Mouse (Mus musculus) brain, embryonic 14.5 days (tissue): Measurements from ENCODE around the gene Diexf. TPM values are rescaled to one million over a fixed set of nuclear protein-coding genes. Genes with fewer than 3 reads are reported as not detected.

ENCODE experiments used
- DNase-seq: peaks from one replicate; pipeline ENCODE4 v3.0.0-alpha.2; 2011; ENCODE audit warnings: low read depth
- CTCF ChIP-seq: fragments of 200-500 bp; IDR thresholded peaks from 2 replicates; pipeline ENCODE4 v1.5.1; 2012; ENCODE audit warnings: inconsistent platforms, mild to moderate bottlenecking, moderate library complexity, borderline replicate concordance; ENCODE audit not compliant: insufficient read depth, insufficient read length; ENCODE audit errors: extremely low read depth
- POLR2A ChIP-seq: fragments of 200-500 bp; IDR thresholded peaks from 2 replicates; pipeline ENCODE4 v1.6.1; 2012; ENCODE audit warnings: mild to moderate bottlenecking, inconsistent platforms, borderline replicate concordance; ENCODE audit not compliant: poor library complexity, insufficient read depth, insufficient read length, severe bottlenecking; ENCODE audit errors: extremely low read depth
- polyA plus RNA-seq: library from polyadenylated mRNA; depleted of rRNA; stranded (reverse); fragments of >200 nt; gene quantifications from 2 replicates; pipeline ENCODE4 v1.2.3, GENCODE M21; 2012; rRNA removed

The Diexf gene
- 30.2 and 37.0 TPM in 2 replicates for polyA plus RNA-seq

DNA sequence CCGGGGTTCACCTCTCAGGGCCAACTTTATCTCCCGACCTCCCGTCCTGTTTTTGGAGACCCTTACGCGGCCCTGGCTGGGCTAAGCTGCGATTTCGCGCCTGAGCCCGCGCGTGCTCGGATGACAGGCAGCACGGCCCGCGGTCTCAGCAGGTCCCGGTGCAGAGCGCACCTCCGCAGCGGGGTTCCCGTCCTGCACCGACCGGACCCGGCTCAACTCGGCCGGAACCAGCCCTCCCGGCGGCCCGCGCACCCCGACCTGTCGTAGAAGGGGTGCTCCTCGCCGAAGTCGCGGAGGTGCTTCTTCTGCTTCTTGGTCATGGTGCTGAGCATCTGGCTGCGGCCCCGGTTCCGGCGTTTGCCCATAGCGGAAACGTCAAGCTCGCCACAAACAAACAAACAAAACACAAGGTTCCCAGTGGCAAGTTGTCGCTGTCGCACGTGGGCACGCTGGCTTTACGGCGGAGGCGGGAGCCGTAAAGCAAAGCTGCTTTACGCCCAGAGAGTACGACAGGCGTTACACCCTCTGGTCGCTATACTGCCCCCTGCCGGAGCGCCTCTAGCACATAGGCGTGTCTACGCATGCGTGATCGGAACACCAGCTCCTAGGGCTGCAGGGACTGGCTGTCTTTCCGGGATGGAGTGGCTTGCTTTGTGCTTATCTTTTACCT is at the start of gene Diexf:
TSS of gene Diexf (minus strand) at position 487 of the 670 bp plus-strand sequence.
- DNase-seq: peak; percentile 99
- TF ChIP-seq CTCF: peak; percentile 99
- TF ChIP-seq POLR2A: peak; percentile 76; the same call in 1 of the 2 replicates

- DNase-seq: no peak
- TF ChIP-seq CTCF (no peak), POLR2A (no peak)
Measured at GRCm38 (mm10) chr1:193174143-193174733, 44.2 kb upstream of the Diexf start.

GRCm38 (mm10) chr1:193173810-193174129 is 43.7 kb upstream of the Diexf start:
- TF ChIP-seq CTCF: no peak
- no peak for DNase-seq

DNA sequence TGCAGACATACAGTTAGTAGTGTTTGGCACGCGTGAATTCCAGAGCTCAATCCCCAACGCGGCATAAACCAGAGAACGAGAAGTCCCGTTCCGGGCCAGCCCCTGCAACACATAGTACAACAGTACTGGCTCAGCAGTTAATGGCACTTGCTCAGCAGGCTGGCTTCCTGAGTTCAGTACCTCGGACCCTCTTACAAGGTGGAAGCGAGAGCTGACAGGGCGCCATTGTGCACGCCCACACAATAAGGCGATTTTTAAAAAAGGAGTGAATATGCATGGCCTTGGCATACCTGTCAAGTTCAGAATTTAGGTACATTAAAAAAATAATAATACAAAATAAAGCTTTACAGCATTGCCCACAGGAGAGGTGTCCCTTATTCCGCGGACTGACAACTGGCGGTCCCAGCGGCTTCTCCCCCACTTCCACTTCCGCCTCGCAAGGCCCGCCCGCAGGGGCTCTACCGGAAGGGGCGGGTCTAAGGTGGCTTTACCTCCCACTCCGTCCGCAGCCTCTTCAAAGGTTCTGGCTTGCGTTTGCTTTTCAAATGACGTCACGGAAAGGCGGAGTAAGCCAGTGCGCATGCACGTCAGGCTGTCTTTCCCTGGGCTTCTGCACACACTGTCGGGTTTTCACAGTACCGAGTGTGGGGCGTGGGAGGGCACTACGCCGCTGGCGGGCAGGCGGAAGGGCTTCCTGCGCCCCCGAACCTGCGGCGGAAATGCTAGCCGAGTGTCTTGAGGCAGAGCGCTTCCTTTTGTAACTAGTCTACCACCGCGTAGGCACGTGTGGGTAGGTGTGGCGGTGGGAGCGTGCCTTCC is 43.1 kb upstream of the Diexf start:
- DNase-seq: peak; percentile 100
- TF ChIP-seq CTCF (no peak), POLR2A (peak; percentile 82; the same call in 1 of the 2 replicates)

DNA sequence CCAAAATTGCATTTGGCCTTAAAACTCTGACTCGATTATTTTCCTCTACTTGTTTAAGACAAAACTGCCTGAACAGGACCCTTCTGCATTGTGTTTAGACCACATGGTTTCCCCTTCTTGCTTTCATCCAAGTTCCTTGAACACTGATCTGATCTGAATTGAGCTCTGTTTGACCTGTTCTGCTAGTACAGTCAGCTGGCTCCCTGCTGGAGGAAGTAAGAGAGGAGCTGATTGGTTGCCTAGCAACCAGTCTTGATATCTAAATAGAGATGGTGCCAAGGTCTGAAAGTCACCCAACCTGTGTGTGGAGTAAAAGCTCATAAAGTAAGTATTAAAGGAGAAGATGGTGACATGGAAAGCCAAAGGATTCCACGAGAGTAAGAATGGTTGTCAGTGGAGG is 39.8 kb upstream of the Diexf start:
- DNase-seq: peak; percentile 63
- TF ChIP-seq POLR2A (no peak), CTCF (no peak)

DNA sequence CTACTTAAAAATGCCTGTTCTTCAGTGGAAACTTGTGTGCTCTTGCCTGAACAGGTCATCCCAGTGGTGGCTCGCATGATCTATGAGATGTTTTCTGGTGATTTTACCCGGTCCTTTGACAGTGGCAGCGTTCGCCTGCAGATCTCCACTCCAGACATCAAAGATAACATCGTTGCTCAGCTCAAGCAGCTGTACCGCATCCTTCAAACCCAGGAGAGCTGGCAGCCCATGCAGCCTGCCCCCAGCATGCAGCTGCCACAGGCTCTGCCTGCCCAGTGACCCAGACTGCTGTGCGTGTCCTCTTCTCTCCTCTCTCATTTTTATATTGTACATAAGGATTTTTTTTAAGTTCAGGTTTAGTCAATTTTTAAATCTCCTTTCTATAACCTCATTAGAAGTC is 39.2 kb upstream of the Diexf start:
- TF ChIP-seq POLR2A (no peak), CTCF (no peak)

GRCm38 (mm10) chr1:193167746-193168145 is 37.7 kb upstream of the Diexf start, which contains the start of gene A130010J15Rik:
TSS of gene A130010J15Rik (plus strand) at chr1:193168046.
- TF ChIP-seq CTCF (no peak), POLR2A (no peak)
- DNase-seq: no peak

More for the DNA sequence above, 39.2 kb upstream of the Diexf start:
- DNase-seq: no peak

GRCm38 (mm10) chr1:193160317-193161032 is 30.4 kb upstream of the Diexf start:
- TF ChIP-seq CTCF (no peak), POLR2A (no peak)
- peak; percentile 50 for DNase-seq

GRCm38 (mm10) chr1:193159613-193160012 is 29.5 kb upstream of the Diexf start:
- no peak for TF ChIP-seq CTCF
- no peak for TF ChIP-seq POLR2A

GRCm38 (mm10) chr1:193159163-193159562 is 29.1 kb upstream of the Diexf start:
- TF ChIP-seq CTCF (no peak), POLR2A (no peak)
- DNase-seq: no peak

More at GRCm38 (mm10) chr1:193159613-193160012, 29.5 kb upstream of the Diexf start:
- no peak for DNase-seq

GRCm38 (mm10) chr1:193157111-193157492 is 27.0 kb upstream of the Diexf start:
- DNase-seq: no peak
- TF ChIP-seq POLR2A (no peak), CTCF (no peak)

- DNase-seq: no peak
- TF ChIP-seq POLR2A (no peak), CTCF (no peak)
Measured at GRCm38 (mm10) chr1:193156316-193157110, 26.4 kb upstream of the Diexf start.
